Mouse (Mus musculus) kidney, adult 11 months (tissue): ENCODE measurements around the gene Mtf2.
"Not testable (repeated sequence)": the region's sequence is repeated elsewhere in the genome, so short reads cannot be mapped to it uniquely, and the experiment has no call there.

Experiments
- DNase-seq: peaks from one replicate; pipeline ENCODE4 v3.0.0; 2022

Gene Mtf2

DNA sequence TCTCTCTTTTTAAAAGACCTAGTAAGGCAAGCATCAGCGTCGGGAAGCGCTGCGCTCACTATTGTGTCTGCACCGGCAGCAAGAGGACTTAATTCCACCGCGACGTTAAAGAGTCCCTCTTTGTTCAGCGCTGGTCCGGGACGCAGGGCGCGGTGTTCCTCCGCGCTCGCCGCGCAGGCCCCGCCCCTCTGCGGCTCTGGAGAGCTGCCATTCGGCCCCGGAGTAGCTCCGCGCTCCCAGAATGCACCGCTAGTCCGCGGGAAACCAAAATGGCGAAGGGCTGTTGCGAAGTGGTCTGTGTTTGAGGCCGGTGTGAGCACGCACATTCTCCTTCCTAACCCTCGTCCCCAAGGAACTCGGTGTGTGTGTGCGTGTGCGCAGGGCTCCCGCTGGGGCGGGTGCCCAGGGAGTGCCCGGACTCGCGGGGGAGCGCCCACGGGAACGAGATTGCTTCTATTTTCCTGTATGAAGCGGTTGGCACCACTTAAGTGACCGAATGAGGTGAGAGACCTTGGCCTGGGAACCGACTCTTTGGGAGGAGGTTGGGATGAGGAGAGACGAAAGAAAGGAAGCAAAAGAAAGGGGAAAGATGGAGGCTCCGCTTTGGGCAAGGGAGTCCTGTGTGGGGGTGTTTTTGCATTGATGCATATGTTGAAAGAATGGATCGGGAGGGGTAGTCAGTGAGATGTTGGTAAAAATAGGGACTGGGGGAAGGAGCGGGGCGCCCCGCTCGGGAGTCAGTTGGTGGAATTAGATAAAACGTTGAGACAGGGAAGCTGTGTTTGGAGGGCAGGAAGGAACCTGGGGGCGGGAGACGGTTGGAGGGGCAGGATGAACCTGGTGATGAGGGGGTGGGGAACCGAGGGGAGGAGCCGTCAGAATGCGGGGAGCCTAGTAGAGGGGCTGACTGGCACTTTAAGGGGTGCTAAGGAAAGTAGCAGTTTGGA, at the start of gene Mtf2:
Gene Mtf2, plus strand, starts transcription at position 210 of the 947 bp plus-strand sequence.
- DNase-seq, result peak; percentile 92

- DNase-seq, result no peak
These were observed 48.2 kb upstream of the Mtf2 start for GRCm38 (mm10) chr5:108017232-108017631.

DNA sequence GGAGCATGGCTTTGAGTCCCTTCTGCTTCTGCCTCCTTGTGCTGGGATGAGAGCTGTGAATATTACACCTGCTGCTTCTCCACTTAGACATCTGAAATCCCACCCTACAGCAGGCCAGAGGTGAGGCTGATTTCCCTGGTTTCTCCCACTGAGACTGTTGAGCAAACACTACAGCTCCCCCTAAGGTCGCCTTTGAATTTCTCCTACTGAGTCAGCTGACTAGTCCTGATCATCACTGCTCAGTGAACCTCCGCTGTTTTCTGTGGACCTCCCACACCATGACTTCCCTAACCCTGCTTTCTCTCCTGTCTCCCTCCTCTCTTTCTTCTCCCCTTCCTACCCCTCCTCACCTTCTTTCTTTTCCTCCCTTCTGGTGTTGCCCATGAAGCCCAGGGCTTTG, 46.1 kb upstream of the Mtf2 start:
- DNase-seq, result no peak

DNA sequence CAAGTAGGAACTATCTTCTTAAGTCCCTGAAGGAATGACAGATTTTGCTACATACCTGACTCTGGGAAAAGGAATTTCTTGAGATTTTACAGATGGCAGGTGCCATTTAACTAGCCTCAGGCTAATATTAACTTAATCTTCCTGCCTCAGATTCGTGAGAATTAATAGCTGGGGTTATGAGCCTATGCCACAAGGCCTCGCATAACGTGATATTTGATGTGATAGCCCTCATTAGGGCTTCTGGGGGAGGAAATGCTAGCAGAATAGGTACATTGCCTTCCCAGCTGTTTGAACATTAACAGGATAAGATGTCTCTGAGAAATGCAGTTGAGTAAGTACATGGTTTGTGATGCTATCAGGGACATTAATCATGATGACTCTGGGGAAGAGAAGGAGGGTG, 44.1 kb upstream of the Mtf2 start:
- no peak for DNase-seq

- DNase-seq, result no peak
These were observed 37.2 kb upstream of the Mtf2 start for GRCm38 (mm10) chr5:108028230-108028629.

- DNase-seq, result not testable (repeated sequence)
These were observed 36.5 kb upstream of the Mtf2 start for GRCm38 (mm10) chr5:108028797-108029536.

GRCm38 (mm10) chr5:108029968-108030367, 35.5 kb upstream of the Mtf2 start:
- DNase-seq, result no peak

DNA sequence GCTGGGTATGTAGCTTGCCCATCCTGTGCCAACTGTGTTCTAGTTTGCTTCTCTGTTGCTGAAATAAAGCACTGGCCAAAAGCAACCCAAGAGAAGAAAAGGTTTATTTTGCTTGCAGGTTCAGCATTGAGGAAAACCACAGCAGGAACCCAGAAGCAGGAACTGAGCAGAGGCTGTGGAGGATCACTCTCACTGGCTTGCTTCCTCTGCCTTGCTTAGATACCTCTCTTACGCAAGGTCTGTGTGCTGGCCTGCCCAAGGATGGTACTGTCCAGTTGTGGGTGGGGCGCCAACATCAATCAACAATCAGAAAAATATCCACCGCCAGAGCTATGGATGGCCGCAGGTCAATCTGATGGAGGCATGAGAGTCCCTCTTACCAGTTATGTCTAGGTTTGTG, 34.2 kb upstream of the Mtf2 start:
- DNase-seq, result no peak

DNA sequence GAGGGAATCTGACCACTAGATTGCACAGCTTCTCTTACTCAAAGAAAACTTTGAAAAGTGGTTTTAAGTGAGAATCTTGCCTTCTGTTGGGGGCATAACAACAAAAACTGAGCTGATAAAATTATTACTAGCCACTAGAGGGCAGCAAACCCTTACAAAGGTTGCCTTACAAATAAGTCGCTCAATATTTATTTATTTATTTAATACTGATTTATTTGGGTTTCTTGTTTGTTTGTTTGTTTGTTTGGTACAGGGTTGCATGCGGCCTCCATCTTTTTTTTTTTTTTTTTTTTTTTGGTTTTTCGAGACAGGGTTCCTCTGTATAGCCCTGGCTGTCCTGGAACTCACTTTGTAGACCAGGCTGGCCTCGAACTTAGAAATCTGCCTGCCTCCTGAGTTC, 31.3 kb upstream of the Mtf2 start:
- DNase-seq, result no peak

- no peak for DNase-seq
These were observed 30.0 kb upstream of the Mtf2 start for GRCm38 (mm10) chr5:108035523-108035922.

DNA sequence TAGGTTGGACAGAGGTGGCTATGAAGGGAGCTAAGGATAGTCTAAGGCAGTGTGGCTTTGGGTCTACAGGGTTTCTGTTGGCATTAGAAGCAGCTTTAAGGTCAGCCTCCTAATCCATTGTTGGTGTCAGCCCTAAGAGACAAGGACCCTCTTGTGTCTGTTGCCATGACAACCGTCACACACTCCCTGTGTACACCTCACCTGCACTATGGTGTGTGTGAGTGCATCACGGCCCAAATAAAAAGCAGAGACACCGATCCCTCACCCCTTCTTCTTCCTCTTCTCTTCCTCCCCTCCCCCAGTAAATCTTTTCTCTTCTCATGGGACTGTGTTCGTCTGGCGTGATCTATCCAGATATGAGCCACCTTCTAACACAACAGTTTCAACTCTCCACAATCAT, 23.4 kb upstream of the Mtf2 start:
- DNase-seq, result no peak

DNA sequence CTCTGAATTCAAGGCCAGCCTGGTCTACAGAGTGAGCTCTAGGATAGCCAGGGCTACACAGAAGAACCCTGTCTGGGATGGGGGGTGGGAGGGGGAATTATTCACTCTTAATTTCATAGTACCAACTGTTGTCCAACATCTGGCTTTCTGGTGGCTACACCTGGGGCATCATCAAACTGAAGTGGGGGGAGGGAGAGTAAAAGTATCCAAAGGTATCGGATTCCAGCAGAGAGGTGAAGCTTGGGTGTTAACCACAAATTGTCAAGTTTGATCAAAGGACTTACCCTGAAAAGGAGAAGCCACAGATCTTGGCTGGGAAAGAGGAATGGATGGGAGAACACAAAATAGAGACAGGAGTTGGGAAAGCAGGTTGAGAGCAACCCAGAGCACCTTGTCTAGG, 21.6 kb upstream of the Mtf2 start:
- DNase-seq, result no peak

- DNase-seq, result no peak
These were observed 15.7 kb upstream of the Mtf2 start for GRCm38 (mm10) chr5:108049711-108050268.

GRCm38 (mm10) chr5:108051026-108051425, 14.4 kb upstream of the Mtf2 start:
- DNase-seq, result no peak

GRCm38 (mm10) chr5:108051727-108052126, 13.7 kb upstream of the Mtf2 start:
- DNase-seq, result not testable (repeated sequence)

GRCm38 (mm10) chr5:108052200-108052599, 13.3 kb upstream of the Mtf2 start:
- no peak for DNase-seq

GRCm38 (mm10) chr5:108053566-108053965, 11.9 kb upstream of the Mtf2 start:
- DNase-seq, result no peak

- no peak for DNase-seq
These were observed 5.1 kb upstream of the Mtf2 start for GRCm38 (mm10) chr5:108060413-108060812.

DNA sequence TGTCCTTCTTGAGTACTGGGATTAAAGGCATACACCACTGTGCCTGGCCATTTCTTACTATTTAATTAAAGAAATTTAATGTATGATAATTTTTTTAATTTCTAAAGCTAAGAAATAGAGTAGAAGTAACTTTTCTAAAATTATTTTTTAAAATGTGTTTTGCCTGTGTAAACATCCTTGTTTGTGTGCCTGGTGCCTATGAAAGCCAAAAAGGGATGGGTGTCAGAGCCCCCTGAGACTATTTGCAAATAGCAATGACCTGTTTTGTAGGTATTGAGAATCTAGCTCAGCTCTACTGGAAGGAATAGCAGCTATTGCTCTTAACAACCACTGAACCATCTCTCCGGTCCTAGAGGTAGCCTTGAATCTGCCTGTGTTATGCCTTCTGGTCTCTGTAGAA, 6.8 kb downstream of the Mtf2 start:
- no peak for DNase-seq

DNA sequence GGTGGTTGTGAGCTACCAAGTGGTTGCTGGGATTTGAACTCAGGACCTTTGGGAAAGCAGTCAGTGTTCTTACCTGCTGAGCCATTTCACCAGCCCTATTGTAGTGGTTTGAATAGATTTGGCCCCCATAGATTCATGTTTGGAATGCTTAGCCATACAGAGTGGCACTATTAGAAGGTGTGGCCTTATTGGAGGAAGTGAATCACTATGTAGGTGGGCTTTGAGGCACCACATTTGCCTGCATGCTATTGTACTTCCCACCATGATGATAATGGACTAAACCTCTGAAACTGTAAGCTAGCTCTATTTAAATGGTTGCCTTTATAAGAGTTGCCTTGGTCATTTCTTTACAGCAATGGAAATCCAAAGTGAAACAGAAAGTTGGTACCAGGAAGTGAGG, 10.8 kb downstream of the Mtf2 start:
- DNase-seq, result no peak

DNA sequence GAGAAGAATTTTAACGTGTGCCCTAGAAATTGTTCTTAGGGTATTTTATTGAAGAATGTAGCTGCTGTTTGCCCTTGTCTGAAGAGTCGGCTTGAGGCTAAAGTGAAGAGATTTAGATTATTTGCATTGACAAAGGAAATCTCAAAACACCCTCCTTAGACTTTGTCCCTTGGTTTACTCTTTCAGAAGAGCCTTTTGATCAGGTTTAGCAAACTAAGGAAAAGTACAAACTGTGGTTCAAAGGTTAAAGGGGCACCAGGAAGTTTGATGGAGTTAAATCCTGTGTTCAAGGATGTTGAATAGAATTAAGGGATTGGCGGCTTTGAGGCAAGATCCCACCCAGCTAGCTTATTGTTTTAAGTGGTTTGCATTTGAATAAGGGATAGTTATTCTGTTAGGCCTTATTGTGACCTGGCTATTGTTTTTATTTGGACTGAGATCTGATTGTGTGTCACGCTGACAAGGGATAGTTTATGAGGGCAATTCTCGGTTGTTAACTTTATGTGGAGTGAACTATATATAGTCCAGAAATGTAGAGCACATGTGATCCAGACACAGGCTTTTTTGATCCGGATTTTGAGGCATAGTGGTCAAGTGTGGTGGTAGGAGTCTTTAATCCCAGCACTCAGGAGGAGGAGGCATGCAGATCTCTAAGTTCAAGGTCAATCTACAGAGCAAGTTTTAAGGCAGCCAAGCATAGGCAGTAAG, 11.5 kb downstream of the Mtf2 start:
- DNase-seq, result no peak

GRCm38 (mm10) chr5:108079603-108080002, 14.1 kb downstream of the Mtf2 start:
- DNase-seq, result no peak

DNA sequence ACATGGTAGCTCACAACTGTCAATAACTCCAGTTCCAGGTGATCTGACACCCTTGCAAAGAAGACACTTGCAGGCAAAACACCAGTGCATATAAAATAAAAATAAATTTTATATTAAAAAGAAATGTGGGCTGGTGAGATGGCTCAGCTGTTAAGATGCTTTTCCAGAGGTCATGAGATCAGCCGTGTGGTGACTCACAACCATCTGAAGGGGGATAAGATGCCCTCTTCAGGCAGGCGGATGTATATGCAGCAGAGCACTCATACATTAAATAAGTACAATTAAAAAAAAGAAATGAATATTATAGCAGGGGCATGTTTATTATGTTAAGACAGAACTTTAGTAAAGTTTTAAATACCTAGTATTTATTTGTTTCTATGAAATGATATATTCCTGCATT, 16.9 kb downstream of the Mtf2 start:
- no peak for DNase-seq
